Mouse (Mus musculus): ENCODE results near the gene Slc47a2.
A peak's percentile ranks its signal among the peaks of the same experiment; 100 is the strongest.

The Slc47a2 gene

DNA sequence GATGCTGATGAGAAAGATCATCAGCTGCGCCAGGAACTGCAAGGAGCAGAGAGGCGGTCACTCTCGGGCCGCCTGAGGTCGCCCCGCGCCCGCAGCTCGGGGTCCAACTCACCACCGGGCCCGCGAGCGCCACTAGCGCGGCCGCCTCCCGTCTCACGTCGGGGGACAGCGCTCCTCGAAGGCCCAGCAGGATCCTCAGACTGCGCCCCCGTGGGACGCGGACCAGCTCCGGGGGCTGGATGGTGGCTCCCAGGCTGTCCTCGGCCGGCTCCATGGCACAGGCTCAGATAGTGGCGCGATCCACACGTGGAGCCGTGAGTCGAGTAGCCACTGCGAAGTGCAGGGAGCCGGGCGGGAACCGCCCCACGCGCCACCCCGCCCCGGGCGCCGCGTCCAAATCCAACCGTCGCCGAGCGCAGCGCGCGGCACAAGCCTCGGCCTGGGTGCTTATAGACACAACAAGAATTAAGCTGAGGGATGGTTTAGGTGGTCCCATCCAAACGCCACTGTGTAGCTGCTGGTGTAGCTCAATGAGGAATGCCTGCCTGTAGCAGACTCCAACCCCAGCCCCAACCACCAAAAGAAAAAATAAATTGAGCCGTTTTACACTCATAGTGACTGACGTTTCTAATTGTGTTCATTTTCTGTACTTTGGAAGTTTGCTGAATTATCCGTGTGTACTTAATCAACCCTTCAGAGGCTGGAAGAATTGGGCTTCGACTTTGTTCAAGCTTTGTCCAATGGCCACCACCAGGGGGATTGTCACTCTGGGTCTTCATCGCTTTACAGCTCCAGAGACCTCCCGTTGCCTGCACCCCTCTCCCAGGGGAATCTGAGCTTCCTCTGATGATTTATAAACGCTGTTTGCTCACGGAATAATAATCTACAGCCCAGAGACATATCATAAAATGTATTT, at the start of gene Slc47a2:
Slc47a2 (minus strand) TSS at position 356 of the 916 bp plus-strand sequence.
- DNase-seq (ENCODE audit: extremely low read depth, low read depth), result no peak

DNA sequence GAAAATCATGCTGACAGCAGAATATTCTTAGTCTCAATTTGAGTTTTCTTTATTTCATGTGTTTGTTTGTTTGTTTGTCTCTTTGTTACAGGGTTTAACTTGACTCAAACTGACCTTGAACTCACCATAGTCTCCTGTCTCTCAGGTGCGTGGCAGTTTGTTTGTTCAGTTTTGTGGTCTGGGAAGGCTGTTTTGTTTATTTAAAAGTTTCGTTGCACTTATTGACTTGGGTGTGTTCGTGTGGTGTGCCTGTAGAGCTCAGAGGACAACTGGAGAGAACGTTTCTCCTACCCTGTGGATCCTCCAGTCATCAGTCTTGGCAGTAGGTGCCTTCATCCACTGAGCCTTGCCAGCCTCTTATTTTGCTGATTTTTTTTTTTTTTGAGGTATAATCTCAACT, 46.3 kb upstream of the Slc47a2 start:
- DNase-seq (ENCODE audit: extremely low read depth, low read depth), result no peak

DNA sequence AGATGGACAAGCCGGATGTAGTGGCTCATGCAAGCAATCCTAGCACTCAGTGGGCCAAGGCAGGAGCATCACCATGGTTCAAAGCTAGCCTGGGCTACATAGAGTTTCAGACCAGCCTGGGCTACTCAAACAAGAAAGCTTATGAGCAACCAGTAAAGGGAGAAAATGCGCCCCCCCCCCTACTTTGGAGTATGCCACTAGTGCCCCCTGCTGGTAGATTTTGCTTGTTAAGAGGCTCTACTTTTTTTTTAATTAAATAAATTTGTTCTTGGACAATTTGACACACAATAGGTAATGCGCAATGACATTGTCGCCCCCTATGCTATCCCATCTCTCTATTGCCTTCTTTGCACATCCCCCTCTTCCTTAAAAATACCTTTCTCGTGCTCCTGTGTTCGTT, 45.4 kb upstream of the Slc47a2 start:
- no peak for DNase-seq (ENCODE audit: extremely low read depth, low read depth)

DNA sequence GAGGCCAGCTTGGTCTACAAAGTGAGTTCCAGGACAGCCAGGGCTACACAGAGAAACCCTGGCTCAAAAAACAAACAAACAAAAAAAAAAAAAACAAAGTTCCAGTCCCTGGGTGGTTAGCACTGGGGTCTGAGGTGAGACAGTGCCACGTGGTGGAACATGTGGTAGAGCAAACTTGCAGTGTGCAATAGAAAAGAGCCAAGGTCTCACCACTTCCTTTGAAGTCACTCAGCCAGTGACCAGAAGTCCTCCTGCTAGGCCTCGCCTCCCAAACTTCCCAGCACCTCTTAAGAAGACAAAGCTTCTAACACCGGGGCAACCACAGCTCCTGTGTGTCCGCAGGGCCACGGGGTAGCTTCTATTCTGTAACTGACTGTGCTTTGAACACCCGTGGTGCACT, 44.6 kb upstream of the Slc47a2 start:
- no peak for DNase-seq (ENCODE audit: extremely low read depth, low read depth)

DNA sequence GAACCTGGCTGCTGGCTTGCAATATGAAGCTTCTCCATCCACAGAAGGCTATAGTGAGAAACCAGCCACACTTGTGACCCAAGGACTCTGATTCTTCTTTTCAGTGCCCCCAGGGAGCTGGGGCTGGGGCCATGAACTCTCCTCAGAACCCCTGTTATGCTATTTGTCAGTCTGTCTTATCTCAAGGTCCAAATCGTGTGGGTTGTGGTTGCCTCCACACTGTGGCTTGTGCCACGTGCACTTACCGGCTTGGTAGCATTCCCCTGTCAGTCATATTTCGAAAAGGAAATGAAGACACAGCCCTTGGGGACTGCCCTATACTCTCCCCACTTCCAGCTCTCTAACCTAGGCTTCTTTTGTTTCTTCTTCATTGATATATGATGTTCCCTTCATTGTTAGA, 43.1 kb upstream of the Slc47a2 start:
- DNase-seq (ENCODE audit: extremely low read depth, low read depth), result no peak

DNA sequence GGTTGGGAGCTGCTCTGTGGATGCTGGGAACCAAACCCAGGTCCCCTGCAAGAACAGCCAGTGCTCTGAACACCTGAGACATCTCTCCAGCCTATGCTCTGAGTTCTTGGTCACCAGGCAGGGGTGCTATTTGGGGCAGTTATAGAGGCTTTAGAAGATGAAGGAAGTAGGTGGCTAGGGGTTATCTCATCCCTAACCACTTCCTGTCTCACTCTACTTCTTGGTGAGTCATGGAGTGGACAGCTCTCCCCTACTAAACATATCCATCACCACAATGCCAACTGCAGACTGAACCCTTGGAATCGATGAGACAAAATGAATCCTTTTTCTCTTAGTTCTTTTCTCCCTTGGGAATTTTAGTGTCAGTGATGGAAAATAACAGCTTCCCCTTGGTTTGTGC, 38.6 kb upstream of the Slc47a2 start:
- DNase-seq (ENCODE audit: extremely low read depth, low read depth), result no peak

DNA sequence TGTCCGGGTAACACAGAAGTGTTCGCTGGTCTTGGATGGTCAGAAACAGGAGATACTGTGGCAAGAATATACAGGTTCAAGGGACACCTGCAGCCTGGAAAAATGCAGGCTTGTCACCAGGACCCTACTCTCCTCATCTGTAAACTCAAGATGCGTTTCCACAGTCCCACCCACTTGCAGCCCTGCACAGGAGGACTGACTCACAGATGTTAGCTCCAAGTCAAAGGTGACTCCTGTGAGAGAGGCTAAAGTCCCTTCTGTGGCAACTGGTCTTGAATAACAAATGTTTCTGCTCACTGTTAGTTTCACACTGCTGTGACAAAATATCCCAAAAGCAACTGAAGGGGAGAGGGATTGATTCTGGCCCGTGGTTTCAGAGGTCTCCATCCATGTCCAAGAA, 36.0 kb upstream of the Slc47a2 start:
- no peak for DNase-seq (ENCODE audit: extremely low read depth, low read depth)

DNA sequence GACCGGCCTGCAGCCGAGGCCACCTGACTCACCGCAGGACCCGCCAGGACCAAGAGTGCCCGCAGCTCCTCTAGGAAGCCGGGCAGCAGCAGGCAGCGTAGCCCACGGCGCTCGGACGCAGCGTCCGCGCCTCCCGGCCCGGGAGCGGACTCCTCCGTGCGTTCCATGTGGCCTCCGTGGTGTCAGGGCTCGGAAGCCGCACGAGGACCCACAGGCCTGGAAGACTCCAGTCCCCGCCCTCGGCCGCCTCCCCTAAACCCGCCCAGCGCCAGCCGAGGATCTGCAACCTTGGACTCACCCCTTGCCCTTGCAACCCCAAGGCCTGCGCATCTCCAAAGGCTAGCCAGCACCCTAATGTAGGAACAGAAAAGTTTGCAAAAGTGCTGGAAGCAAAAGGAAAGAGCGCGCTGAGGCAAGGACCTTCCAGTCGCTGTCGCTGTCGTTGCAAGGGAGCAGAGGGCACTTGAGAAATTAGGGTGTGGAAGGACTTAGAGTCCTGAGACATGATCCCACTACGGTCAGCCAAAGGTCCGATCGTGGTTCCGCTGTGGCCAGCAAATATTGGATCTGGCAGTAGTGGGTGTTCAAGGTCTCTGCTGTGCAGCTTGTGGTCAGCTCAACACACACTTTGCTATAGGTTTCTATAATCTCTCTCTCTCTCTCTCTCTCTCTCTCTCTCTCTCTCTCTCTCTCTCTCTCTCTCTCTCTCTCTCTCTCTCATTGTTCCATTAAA, 35.4 kb upstream of the Slc47a2 start, which contains the start of gene Slc47a1:
Slc47a1 (minus strand) TSS at position 465 of the 733 bp plus-strand sequence.
- no peak for DNase-seq (ENCODE audit: extremely low read depth, low read depth)

DNA sequence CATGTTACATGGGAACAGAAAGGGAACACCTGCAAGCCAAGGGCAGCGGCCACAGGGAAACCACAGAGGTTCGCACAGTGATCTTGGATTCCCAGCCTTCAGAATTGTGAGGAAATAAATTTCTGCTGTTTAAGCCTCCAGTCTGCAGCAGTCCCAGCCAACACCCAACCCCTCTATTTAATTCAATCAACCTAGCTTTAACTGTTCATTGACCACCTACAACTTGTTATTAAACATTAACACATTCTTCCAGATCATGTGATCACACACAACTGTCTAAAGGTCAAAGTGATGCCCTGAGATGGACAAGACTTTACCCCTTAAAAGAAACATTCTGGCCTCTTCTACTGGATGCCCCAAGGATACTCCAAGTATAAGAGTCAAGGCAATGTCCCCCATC, 26.0 kb upstream of the Slc47a2 start:
- DNase-seq (ENCODE audit: extremely low read depth, low read depth), result no peak

DNA sequence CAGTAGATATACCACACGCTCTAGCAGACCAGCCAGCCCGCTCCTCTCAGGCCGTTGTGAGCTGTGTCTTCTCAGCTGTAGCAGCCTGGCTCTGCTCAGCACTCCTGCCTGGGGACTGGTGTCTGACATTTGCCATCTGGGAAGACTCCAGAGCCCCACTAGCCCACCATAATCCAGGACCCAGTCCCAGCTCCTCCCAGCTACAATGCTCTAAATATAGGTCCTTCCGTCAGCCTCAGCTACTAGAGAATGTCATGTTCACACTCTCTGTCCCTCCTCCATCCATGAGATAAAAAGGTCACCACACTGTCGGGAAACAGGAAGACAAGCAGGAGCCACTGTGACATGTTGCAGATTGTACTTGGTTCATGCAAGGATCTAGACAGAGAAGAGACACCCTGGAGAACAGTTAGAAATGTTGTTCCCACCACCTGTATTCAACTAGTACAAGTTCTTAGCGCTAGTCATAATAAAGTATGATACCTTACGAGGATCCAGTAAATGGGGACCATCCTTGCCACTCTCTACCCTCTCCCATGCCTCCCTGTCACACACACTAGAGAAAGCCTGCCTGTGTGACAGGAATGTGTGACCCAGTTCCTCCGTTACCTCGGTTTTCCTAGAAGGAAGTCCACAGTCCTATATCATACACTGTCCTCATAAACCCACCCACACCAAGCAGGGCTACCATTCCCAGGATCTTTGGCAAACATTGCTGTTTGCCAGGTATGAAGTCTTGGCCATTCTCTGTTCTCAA, 24.0 kb upstream of the Slc47a2 start:
- no peak for DNase-seq (ENCODE audit: extremely low read depth, low read depth)

DNA sequence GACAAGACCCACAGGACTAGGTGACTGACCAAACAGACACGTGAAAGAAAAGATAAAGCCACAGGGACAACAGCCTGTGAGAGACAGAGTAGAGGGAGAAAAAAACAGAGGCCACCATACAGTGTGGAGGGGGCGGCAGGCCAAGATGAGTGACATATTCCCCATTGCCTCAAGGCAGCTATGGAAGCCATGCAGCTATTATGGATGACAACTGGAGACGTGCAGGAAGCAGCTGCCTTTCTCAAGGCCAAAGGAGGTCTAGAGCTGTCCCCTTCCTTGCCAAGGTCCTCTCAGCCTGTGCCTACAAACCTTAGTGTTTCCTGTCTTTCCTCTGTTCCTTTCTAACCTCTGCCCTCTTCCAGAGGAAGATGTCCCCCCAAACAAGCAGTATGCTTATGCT, 23.3 kb upstream of the Slc47a2 start:
- no peak for DNase-seq (ENCODE audit: extremely low read depth, low read depth)

DNA sequence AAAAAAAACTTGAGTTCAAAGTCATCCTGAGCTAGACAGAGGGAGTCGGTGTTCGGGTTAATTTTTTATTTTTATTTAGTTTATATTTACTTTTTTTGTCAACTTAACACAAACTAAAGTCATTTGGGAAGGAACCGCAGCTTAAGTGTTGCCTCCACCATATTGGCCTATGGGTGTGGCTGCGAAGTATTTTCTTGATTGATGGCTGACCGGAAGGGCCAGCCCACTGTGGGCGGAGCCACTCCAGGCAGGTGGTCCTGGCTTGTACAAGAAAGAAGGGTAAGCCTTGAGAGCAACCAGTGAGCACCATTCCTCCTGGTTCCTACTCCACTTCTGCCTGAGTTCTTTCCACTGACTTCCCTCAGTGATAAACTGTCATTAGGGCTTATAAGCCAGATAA, 21.4 kb upstream of the Slc47a2 start:
- no peak for DNase-seq (ENCODE audit: extremely low read depth, low read depth)

DNA sequence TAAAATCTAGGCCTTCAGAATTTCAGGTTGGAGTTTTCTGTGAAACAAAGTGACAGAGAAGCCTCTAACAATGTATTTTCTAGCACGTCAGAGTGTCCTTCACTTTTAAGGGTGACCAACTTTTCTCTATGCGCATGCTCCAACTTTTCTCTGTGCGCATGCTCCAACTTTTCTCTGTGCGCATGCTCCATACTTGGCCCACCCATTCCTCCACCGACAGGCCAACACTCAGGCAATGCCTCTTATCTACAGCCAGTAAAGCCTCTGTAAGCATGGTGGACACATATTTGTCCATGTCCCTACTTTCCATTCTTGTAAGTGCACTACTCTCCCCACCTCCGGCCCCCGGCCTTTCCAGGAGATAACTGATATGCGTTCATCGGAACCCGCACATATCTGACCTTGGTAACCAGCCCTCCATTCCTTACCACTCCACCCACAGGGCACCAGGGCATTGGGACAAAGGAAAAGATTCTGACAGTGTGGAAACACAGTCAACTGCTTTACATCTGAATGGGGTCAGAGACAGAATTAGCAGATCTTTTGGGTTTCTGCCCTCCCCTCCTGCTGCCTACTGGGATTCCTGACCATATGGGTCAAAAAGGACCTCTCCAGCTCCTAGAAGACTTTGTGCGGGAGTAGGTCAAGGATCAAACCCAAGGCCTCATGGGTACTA, 19.0 kb upstream of the Slc47a2 start:
- DNase-seq (ENCODE audit: extremely low read depth, low read depth), result no peak

DNA sequence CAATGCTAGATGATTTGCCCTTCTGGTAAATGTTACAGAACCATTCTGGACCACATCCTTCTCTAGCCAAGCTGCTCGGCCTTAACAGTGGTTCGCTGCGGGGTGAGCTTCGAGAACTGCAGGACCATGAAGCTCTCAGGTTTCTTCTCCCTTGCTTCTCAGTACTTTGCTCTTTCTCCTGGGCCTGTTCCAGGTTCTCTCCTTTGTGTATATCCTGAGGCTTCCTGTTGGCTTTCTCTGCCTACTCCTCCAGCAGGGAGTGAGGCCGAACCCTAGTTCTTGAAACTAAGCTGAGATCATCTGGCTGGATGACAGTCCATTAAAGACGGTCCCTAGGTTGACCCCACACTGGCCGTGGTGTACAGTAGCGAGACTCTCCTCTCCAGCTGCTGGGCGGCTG, 13.9 kb upstream of the Slc47a2 start:
- DNase-seq (ENCODE audit: extremely low read depth, low read depth), result no peak

DNA sequence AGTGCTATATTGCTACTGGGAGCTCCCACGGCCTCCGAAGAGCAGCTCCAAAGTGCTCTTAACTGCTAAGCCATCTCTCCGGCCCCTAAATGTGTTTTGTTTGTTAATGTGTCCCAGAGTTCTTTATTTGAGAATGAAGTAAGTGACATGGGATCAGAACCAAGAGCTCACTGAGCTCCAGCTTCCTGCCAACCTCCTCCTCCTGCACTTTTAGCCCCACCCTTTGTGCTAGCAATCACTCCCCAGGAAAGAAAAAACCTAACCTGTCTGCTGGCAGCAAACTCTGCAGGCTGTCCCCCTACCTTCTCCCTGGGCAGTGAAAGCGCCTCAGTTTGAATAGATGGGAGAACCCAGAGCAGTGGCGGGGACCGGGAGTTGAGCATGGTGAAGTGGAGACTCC, 13.5 kb upstream of the Slc47a2 start:
- no peak for DNase-seq (ENCODE audit: extremely low read depth, low read depth)

DNA sequence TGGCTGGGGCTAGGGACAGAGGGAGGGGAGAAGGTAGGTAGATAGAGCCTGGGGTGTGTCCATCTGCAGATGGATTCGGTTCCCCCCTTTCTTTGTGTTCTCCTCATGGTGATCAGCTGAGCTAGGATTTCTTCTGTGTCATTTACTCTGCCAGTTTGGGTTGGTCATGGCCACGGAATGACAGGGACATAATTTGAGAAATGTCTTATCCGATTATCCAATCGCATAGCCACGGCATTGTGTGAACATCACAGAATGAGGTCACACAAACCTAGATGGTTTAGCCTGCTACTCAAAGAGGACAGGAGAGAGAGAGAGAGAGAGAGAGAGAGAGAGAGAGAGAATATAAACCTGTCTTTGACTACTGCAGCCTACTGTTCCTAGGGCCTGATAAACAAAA, 12.7 kb upstream of the Slc47a2 start:
- DNase-seq (ENCODE audit: extremely low read depth, low read depth), result no peak

DNA sequence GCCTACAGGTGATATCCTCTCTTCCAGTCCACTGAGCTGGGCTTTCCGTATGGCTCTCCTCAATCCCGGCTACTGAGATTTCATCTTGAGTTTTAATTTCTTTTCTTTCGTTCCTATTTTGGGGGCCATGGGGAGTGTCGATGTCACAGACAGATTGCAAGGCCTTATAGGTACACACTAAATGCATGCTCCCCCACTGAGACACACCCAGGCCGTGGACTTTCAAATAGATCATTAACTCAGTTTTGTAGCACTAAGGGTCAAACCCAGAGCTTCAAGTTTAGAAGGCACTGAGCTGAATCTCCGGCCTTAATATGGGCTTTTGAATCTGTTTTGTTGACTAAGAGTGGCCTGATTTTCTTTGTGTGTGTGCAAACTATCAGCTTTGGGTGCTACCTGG, 11.7 kb upstream of the Slc47a2 start:
- no peak for DNase-seq (ENCODE audit: extremely low read depth, low read depth)

DNA sequence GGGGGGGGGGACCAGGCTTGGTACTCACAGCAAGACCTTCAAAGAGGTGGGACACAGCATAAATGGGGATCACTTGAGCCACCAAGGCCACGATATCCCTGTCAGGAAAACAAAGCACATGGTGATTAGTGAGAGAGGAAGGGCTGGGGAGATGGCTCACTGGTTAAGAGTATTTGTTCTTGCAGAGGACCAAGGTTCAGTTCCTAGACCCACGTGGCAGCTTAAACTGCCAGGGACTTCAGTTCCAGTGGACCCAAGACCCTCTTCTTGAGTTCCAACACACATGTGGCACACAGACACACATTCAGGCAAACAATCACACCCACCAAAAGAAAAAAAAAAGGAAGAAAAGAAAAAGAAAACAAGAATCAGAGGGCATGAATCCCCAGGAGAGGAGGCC, 10.4 kb upstream of the Slc47a2 start:
- DNase-seq (ENCODE audit: extremely low read depth, low read depth), result no peak

DNA sequence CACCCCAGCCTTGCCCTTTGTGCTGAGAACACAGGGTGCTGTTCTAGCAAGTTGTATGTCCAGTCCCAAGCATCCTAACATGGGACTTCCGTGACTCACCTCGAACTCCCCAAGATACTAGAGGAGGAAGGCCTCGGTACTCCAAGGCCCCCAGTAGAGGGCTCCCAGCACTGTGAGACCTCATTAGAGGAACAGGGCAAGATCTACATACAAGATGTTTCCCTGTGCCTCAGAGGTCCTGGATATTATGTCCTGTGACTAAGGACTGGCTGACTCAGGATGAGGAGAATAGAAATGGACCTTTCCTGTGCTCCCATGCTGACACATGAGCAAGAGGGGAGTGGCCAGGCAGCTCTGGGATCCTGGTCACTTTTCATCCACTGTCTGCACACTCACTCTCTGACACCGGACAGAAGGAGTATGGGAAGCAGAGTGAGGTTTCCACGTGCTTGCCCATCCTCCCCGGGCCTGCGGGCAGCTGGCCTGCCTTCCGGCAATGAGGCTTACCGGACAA, 9.5 kb upstream of the Slc47a2 start:
- no peak for DNase-seq (ENCODE audit: extremely low read depth, low read depth)

DNA sequence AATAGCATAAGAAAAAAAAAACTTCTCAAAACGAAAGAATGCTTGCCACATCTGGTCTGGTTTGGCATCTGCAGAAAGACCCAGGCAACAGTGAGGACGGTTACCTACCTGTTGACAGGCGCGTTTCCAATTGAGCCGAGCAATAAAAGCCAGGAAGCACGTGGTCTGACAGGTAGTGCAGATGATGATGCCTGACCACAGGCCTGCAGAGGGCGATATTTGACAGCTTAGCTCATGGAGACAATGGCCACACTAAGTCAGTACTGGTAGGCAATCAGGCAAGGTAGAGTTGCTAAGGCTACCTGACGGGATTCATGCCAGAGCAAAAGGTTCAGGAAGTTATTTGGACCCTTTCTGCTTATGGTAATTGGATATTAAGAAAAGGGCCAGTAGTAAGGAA, 6.7 kb upstream of the Slc47a2 start:
- peak; percentile 49 for DNase-seq (ENCODE audit: extremely low read depth, low read depth)

DNA sequence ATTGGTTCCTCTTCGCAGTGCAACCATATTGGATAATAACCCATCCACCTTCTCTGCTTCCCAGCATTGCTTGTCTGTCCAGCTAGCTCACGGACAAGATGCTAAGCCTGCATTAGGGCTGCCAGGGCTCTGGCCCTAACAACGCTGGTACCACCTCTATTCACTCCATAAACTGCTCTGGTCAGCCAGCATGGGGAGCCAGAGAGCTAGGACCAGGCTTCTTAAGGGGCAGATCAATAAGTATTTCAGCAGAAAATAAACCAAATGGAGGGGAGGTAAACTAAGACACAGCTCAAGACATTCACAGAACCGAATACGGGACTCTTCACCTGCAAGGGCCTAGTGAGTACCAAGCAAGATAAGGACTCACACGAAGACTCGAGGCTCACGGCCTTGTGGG, 3.5 kb upstream of the Slc47a2 start:
- no peak for DNase-seq (ENCODE audit: extremely low read depth, low read depth)

All from MEL-GATA-1-ER (cell line).